Mouse (Mus musculus) midbrain, embryonic 13.5 days (tissue): ENCODE data around the gene Kcnj9. TPM values are rescaled to one million over a fixed set of nuclear protein-coding genes. Genes with fewer than 3 reads are reported as not detected.

Experiments used
- ATAC-seq: fragments of 200-750 bp; cut with Nextera tagmentation; 2 replicates; pipeline ENCODE4 v1.8.0; 2017; ENCODE audit warnings: mild to moderate bottlenecking, moderate TSS enrichment, moderate library complexity
- H3K27ac ChIP-seq: fragments of 300-500 bp; sonication (generic); 2 replicates; pipeline ENCODE4 v1.5.1; 2015; ENCODE audit warnings: inconsistent platforms, mild to moderate bottlenecking, moderate library complexity
- H3K27me3 ChIP-seq: fragments of 300-500 bp; sonication (generic); 2 replicates; pipeline ENCODE4 v1.6.1; 2015; ENCODE audit warnings: mild to moderate bottlenecking, inconsistent platforms
- H3K36me3 ChIP-seq: fragments of 300-500 bp; sonication (generic); 2 replicates; pipeline ENCODE4 v1.6.1; 2015; ENCODE audit warnings: mild to moderate bottlenecking, inconsistent platforms
- H3K4me1 ChIP-seq: fragments of 300-500 bp; sonication (generic); replicated peaks from 2 replicates; pipeline ENCODE4 v1.6.1; 2015; ENCODE audit warnings: inconsistent platforms
- H3K4me2 ChIP-seq: fragments of 300-500 bp; sonication (generic); replicated peaks from 2 replicates; pipeline ENCODE4 v1.6.1; 2015; ENCODE audit warnings: moderate library complexity, mild to moderate bottlenecking, inconsistent platforms
- H3K4me3 ChIP-seq: fragments of 300-500 bp; sonication (generic); replicated peaks from 2 replicates; pipeline ENCODE4 v1.5.1; 2015; ENCODE audit warnings: mild to moderate bottlenecking, inconsistent platforms
- H3K9ac ChIP-seq: fragments of 300-500 bp; sonication (generic); replicated peaks from 2 replicates; pipeline ENCODE4 v1.6.1; 2015; ENCODE audit warnings: mild to moderate bottlenecking, inconsistent platforms
- H3K9me3 ChIP-seq: fragments of 300-500 bp; sonication (generic); 2 replicates; pipeline ENCODE4 v1.6.1; 2016; ENCODE audit warnings: mild to moderate bottlenecking, inconsistent platforms
- WGBS: fragments of 180-500 bp; shearing (Covaris S2); methylation state at CpG from one replicate; pipeline ENCODE4 v1.1.7; 2015; 5-methylcytosine and 5-hydroxymethylcytosine counted together
- polyA plus RNA-seq: library from polyadenylated mRNA; unstranded; fragments of >200 nt; fragmentation: Nextera tagmentation; extraction: Ambion mirVana; gene quantifications from 2 replicates; pipeline ENCODE4 v1.2.1, GENCODE M21; 2015

Gene Kcnj9
- polyA plus RNA-seq, 1 experiment from 2014 or later, result 3.6 TPM

- Histone ChIP-seq H3K4me1 (no peaks in the 10 kb centered on the region), H3K27ac (no peak overlapping the region), H3K36me3 (no peaks in the 10 kb centered on the region), H3K4me2 (no peak overlapping the region), H3K9ac (no peak overlapping the region), H3K4me3 (no peak overlapping the region), H3K27me3 (no peaks in the 10 kb centered on the region), H3K9me3 (no peaks in the 10 kb centered on the region)
- no peak for ATAC-seq
- WGBS, result 81% methylated on average over 16 of the region's 16 CpGs
These were observed 49.2 kb downstream of the Kcnj9 start for GRCm38 (mm10) chr1:172279768-172280509.

GRCm38 (mm10) chr1:172278328-172278727, 50.8 kb downstream of the Kcnj9 start:
- Histone ChIP-seq H3K27me3 (peaks cover 4% of the 10 kb centered on the region; the same call in 1 of the 2 replicates), H3K4me1 (no peaks in the 10 kb centered on the region), H3K4me2 (no peak overlapping the region), H3K4me3 (no peak overlapping the region), H3K27ac (no peak overlapping the region), H3K9me3 (no peaks in the 10 kb centered on the region), H3K9ac (no peak overlapping the region), H3K36me3 (no peaks in the 10 kb centered on the region)
- ATAC-seq, result 0 out of 2 replicates have a peak, but pooled peaks have one; percentile 2
- 93% methylated on average over 13 of the region's 13 CpGs for WGBS

GRCm38 (mm10) chr1:172277172-172277571, 51.9 kb downstream of the Kcnj9 start:
- no peaks in the 10 kb centered on the region for H3K36me3 ChIP-seq
- H3K4me2 ChIP-seq, result no peak overlapping the region
- peaks cover 4% of the 10 kb centered on the region; the same call in 1 of the 2 replicates for H3K27me3 ChIP-seq
- no peaks in the 10 kb centered on the region for H3K9me3 ChIP-seq
- H3K4me3 ChIP-seq, result no peak overlapping the region
- no peak for ATAC-seq
- 74% methylated on average over 3 of the region's 3 CpGs for WGBS
- H3K27ac ChIP-seq, result no peak overlapping the region
- no peak overlapping the region for H3K9ac ChIP-seq
- peaks cover under 1% of the 10 kb centered on the region; the same call in 1 of the 2 replicates for H3K4me1 ChIP-seq

GRCm38 (mm10) chr1:172274547-172274946, 54.6 kb downstream of the Kcnj9 start:
- WGBS, result 73% methylated on average over 5 of the region's 5 CpGs
- ATAC-seq, result no peak
- H3K9me3 ChIP-seq, result no peaks in the 10 kb centered on the region

GRCm38 (mm10) chr1:172274116-172274515, 55.0 kb downstream of the Kcnj9 start:
- peaks cover 12% of the 10 kb centered on the region for H3K4me1 ChIP-seq
- H3K27me3 ChIP-seq, result peaks cover 4% of the 10 kb centered on the region; the same call in 1 of the 2 replicates
- no peak overlapping the region for H3K27ac ChIP-seq
- H3K4me2 ChIP-seq, result no peak overlapping the region
- H3K9me3 ChIP-seq, result no peaks in the 10 kb centered on the region
- no peak for ATAC-seq
- no peak overlapping the region for H3K9ac ChIP-seq
- H3K36me3 ChIP-seq, result no peaks in the 10 kb centered on the region
- no peak overlapping the region for H3K4me3 ChIP-seq
- 61% methylated on average over 5 of the region's 5 CpGs for WGBS

More at GRCm38 (mm10) chr1:172274547-172274946, 54.6 kb downstream of the Kcnj9 start:
- Histone ChIP-seq H3K4me2 (no peak overlapping the region), H3K27ac (no peak overlapping the region), H3K4me1 (peaks cover 12% of the 10 kb centered on the region), H3K4me3 (no peak overlapping the region), H3K9ac (no peak overlapping the region), H3K36me3 (no peaks in the 10 kb centered on the region), H3K27me3 (peaks cover 4% of the 10 kb centered on the region; the same call in 1 of the 2 replicates)

- 94% methylated on average over 6 of the region's 6 CpGs for WGBS
- peaks cover 12% of the 10 kb centered on the region for H3K4me1 ChIP-seq
These were observed 55.7 kb downstream of the Kcnj9 start for GRCm38 (mm10) chr1:172273386-172273785.

GRCm38 (mm10) chr1:172271765-172272164, 57.4 kb downstream of the Kcnj9 start:
- Histone ChIP-seq H3K36me3 (no peaks in the 10 kb centered on the region), H3K9me3 (no peaks in the 10 kb centered on the region), H3K4me3 (no peak overlapping the region), H3K4me1 (peaks cover 12% of the 10 kb centered on the region), H3K27ac (peak overlapping the region; percentile 32; the same call in 1 of the 2 replicates), H3K27me3 (peaks cover 4% of the 10 kb centered on the region; the same call in 1 of the 2 replicates), H3K4me2 (no peak overlapping the region), H3K9ac (no peak overlapping the region)
- WGBS, result 29% methylated on average over 10 of the region's 10 CpGs
- peak; percentile 91 for ATAC-seq

More at GRCm38 (mm10) chr1:172273386-172273785, 55.7 kb downstream of the Kcnj9 start:
- Histone ChIP-seq H3K4me3 (no peak overlapping the region), H3K36me3 (no peaks in the 10 kb centered on the region), H3K27ac (no peak overlapping the region), H3K27me3 (peaks cover 4% of the 10 kb centered on the region; the same call in 1 of the 2 replicates), H3K4me2 (no peak overlapping the region), H3K9ac (no peak overlapping the region), H3K9me3 (no peaks in the 10 kb centered on the region)
- no peak for ATAC-seq

GRCm38 (mm10) chr1:172271208-172271607, 57.9 kb downstream of the Kcnj9 start:
- no peak overlapping the region for H3K4me2 ChIP-seq
- H3K9ac ChIP-seq, result no peak overlapping the region
- no peaks in the 10 kb centered on the region for H3K9me3 ChIP-seq
- H3K36me3 ChIP-seq, result no peaks in the 10 kb centered on the region
- 61% methylated on average over 3 of the region's 3 CpGs for WGBS
- peaks cover 12% of the 10 kb centered on the region for H3K4me1 ChIP-seq
- peak overlapping the region; percentile 32; the same call in 1 of the 2 replicates for H3K27ac ChIP-seq
- H3K4me3 ChIP-seq, result no peak overlapping the region
- H3K27me3 ChIP-seq, result peaks cover 4% of the 10 kb centered on the region; the same call in 1 of the 2 replicates
- ATAC-seq, result peak; percentile 40; the same call in 1 of the 2 replicates

Other genes starting within 250 kb of the Kcnj9 start
- 190 and 202 TPM in 2 replicates for gene Copa, start 246.8 kb downstream of the Kcnj9 start, polyA plus RNA-seq
- gene Ncstn, start 246.5 kb downstream of the Kcnj9 start, polyA plus RNA-seq, result 126 and 129 TPM in 2 replicates
- gene Pex19, start 202.6 kb downstream of the Kcnj9 start, polyA plus RNA-seq, result 171 and 172 TPM in 2 replicates
- 106 and 109 TPM in 2 replicates for gene Dcaf8, start 181.2 kb downstream of the Kcnj9 start, polyA plus RNA-seq
- 398 and 406 TPM in 2 replicates for gene Pea15a, start 122.5 kb downstream of the Kcnj9 start, polyA plus RNA-seq
- gene Casq1, start 109.5 kb downstream of the Kcnj9 start, polyA plus RNA-seq, result 1.3 and 1.8 TPM in 2 replicates
- gene Atp1a4, start 70.9 kb downstream of the Kcnj9 start, polyA plus RNA-seq, result not detected in 2 replicates
- gene Igsf8, start 67.7 kb downstream of the Kcnj9 start, polyA plus RNA-seq, result 90.3 and 112 TPM in 2 replicates
- 25.3 and 25.8 TPM in 2 replicates for gene Atp1a2, start 31.3 kb downstream of the Kcnj9 start, polyA plus RNA-seq
- 0.98 TPM in 2 replicates for gene Kcnj10, start 11.9 kb upstream of the Kcnj9 start, polyA plus RNA-seq
- gene Pigm, start 47.2 kb upstream of the Kcnj9 start, polyA plus RNA-seq, result 4.9 and 5.7 TPM in 2 replicates
- gene Slamf9, start 146.0 kb upstream of the Kcnj9 start, polyA plus RNA-seq, result 0.31 TPM in 1 of 2 replicates, not detected in the other
- gene Igsf9, start 152.5 kb upstream of the Kcnj9 start, polyA plus RNA-seq, result 89.0 and 94.9 TPM in 2 replicates
- 44.0 and 49.9 TPM in 2 replicates for gene Tagln2, start 170.7 kb upstream of the Kcnj9 start, polyA plus RNA-seq
- gene Cfap45, start 191.5 kb upstream of the Kcnj9 start, polyA plus RNA-seq, result 1.9 and 2.0 TPM in 2 replicates
- gene Vsig8, start 226.6 kb upstream of the Kcnj9 start, polyA plus RNA-seq, result 0.20 TPM in 1 of 2 replicates, not detected in the other